Mouse (Mus musculus): Measurements from ENCODE around the gene Mamdc2.

Gene Mamdc2

DNA sequence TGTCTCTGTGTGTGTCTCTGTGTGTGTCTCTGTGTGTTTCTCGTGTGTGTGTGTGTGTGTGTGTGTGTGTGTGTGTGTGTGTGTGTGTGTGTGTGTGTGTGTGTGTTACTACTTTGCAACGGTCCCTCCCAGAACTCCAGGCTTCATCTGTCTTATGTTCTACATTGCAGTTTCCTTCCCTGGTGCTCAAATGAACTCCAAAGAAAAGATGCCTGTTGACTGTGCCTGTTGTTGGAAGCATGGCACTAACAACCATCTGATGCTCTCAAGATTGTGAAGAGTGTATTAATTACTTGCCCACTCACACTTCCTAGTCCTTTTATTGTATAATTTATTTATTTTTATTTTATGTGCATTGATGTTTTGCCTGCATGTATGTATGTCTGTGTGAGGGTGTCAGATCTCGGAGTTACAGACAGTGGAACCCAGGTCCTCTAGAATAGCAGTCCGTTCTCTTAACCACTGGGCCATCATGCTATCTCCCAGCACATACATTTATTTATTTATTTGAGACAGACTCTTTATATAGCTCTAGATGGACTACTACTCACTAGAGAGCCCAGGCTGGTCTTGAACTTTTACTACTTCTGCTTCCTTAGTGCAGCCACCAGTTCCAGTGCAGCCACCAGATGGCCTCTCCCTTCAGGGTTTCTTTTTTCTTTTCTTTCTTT is 174.1 kb downstream of the Mamdc2 start:
- no peak for DNase-seq (ENCODE audit: low read depth, low spot score)

- peak; percentile 59 for DNase-seq (ENCODE audit: low read depth, low spot score)
Measured at GRCm38 (mm10) chr19:23273355-23274053, 174.7 kb downstream of the Mamdc2 start, which contains the start of gene Smc5. Smc5 (minus strand) TSS chr19:23273897.

GRCm38 (mm10) chr19:23256771-23257170 is 191.5 kb downstream of the Mamdc2 start:
- DNase-seq (ENCODE audit: low read depth, low spot score) = no peak

All from WW6 (cell line).